Mouse (Mus musculus) kidney, postnatal 25 days (tissue): ENCODE data around the gene Cryl1.

Experiments used
- DNase-seq, 2 experiments: peaks; one replicate each; pipeline ENCODE4 v3.0.0; 2021; ENCODE audit warnings: mixed read lengths in 2 of 2

Cryl1 gene

DNA sequence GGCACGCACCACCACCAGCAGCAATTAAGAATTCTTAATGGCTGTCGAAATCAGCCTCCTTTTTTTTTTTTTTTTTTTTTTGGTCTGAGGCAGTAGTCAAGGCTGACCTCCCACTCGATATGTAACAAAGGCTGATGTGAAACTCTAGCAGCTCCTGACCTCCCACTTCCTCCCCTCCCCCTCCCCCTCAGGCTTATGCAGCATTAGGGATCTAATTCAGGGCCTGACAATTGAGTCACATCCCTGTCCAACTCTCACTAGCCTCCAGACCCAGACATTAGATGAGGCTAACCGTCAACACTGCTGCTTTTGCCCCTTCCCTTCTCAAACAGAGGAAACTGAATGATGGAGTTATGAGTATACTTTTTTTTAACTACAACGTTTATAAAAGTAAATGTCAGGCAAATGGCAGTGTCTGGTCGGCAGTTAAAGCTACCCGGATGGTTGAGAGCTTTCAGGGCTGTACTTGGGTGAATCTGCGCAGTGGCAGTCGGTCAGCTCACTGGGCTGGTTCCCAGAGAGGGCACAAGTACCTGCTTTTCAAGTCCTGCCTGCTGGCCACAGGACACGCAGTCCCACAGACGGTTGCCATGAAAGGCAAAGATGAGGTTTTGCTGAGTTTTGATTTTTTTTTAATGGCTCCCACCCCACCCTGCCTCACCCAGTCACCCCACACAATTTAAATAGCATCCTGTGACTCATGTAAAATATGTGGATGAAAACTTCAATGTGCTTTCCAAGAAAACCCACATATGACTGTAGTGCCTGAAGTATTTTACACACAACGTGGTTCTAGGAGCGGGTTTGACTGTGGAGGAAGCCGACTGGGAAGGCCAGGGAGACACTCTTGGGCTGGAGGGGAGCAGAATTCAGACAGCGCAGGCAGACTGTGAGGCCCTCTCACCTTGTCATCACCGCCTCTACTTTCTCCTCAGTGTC lies 81.4 kb downstream of the Cryl1 start:
- DNase-seq: no peak

GRCm38 (mm10) chr14:57315976-57316375 lies 82.4 kb downstream of the Cryl1 start:
- DNase-seq: no peak

DNA sequence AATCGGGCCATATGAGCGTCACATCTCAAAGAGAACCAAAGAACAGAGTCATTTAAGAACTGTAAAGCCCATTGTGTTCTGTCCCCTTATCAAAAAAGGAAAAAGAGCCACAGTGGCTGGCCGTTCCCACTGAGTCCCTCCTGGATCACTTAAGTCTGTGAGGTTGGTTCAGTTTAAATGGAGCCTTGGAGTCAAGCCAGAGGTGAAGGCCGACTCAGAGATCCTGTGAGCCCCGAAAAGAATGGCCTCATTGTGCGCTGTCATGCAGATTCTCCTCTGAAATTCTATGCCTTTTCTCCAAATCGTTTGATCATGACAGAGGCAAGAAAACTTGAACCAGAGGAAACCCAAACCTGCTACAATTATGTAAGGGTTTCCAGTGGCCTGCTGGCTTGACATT lies 82.8 kb downstream of the Cryl1 start:
- no peak for DNase-seq

- DNase-seq: no peak
Observed at GRCm38 (mm10) chr14:57301600-57302230, 96.6 kb downstream of the Cryl1 start.

DNA sequence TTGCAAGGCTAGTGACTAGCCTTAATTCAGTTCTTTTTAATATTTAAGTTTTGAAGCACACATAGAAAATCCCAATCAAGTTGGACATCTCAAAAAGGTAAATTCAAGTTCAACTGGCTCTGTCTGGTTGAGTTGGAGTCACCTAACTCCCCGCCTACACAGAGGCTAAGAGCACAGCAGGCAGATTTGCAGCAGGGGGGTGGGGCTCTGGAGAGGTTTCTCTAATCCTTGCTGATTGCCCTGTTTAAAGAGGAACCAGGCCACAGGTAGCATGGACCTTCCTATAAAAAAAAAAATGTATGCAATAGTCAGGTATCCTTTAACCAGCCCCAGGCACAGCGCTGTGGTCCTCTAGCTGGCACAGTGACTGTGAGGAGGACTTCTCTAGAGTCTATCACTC lies 97.8 kb downstream of the Cryl1 start:
- no peak for DNase-seq

GRCm38 (mm10) chr14:57297672-57298071 lies 100.7 kb downstream of the Cryl1 start:
- DNase-seq: no peak

DNA sequence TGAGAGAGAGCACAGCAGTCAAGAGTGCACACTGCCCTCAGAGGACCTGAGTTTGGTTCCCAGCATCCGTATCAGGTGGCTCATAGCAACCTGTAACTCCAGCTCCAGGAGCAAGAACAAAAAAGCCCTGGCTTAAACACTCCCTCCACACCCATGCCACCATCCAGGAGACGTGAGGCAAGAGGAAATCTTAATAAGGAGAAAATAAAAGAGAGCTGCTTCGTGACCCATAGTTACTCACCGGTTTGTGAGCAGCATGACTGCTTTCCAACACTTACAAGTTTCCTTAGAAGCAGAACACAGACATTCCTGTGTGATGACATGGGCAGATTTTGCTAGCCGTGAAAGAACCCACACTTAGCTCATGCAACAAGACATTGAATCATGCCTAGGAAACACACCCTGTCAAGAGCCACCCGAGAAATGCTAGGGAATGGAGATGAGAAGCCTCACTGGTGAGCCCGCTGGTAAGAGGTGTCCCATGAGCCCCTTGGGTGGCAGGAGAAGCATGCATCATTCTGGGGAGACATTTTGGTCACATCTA lies 106.9 kb downstream of the Cryl1 start:
- no peak for DNase-seq

DNA sequence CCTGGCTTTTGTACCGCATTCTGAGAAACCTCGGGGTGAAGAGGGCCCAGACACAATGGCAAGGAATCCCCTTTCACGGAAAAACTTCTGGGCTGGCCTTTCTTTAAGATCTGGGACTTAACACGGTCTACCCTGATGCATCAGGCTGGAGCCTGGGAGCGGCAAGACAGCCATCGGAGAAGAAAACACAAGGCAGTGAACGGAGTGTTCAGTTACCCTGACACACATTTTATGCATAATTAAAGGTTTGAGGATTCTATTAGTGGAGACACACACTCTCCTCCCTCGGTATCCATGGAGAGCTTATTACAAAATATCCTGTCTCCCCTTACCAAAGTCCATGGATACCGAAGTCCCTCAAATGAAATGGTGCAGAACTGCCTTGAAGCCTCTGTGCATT lies 109.2 kb downstream of the Cryl1 start:
- no peak for DNase-seq

- no peak for DNase-seq
Observed at GRCm38 (mm10) chr14:57283816-57284215, 114.5 kb downstream of the Cryl1 start.

- DNase-seq: no peak
Observed at GRCm38 (mm10) chr14:57282591-57282990, 115.7 kb downstream of the Cryl1 start.

DNA sequence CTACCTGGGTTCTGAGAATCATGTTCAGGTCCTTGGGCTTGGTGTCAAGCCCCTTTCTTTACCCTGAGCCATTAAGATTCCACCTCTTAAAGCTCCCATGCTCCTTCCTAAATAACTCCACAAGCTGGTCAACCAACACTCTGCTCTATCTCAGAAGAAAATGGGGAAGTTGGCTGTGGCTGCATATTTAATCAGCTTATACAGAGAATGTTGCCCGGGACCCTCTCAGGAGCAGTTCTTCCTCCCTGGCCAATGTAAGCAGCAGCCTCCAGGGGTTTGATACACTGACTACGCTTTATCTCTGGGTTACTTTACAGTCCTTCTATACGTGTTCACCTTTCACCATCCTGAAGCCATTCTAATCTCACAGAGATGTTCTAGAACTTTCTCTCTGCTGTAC lies 117.5 kb downstream of the Cryl1 start:
- no peak for DNase-seq

DNA sequence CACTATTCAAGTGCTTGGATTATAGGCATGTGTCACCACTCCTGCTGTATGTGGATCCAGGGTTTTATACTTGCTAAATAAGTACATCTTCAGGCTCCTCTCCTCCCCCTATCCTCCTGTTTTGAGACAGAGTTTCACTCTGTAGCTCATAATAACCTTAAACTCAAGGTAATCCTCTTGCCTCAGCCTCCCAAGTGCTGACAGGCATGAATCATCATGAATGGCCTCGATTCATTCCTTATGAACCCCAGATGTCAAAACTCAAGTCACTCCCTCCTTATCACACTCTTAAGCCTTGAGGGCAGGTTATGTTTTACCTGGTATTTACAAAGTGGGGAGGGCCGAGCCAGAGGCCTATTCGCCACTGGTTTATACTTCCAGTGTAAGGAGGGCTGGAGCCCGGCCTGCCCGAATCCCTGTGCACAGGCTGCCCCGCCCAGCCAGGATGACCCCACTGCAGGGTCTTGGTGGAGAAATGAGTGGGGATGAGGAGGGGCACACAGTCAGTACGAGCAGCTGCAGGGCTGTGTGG lies 121.8 kb downstream of the Cryl1 start:
- DNase-seq: no peak

- no peak for DNase-seq
Observed at GRCm38 (mm10) chr14:57272341-57272740, 126.0 kb downstream of the Cryl1 start.

DNA sequence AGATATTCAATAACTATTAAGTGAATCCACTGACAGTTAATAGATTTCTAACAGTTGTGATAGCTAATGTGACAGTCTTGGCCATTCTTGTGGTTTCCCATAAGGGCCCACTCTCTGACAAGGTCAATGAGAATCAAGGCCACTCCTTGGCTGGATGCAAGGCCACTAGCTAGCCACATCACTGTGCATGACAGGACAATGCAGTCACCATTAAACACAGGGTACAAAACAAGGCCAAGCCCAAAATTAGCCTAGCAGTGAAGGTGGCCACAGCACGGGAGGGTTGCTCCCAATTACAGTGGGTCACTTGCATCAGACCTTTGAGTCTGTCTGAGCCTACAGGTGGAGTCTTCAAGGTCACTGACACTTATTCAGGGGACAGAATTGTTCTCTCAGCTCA lies 126.5 kb downstream of the Cryl1 start:
- DNase-seq: no peak

GRCm38 (mm10) chr14:57268900-57269299 lies 129.4 kb downstream of the Cryl1 start:
- no peak for DNase-seq

- DNase-seq: peak; percentile 10 to 48
Observed at GRCm38 (mm10) chr14:57268344-57268743, 130.0 kb downstream of the Cryl1 start.

- no peak for DNase-seq
Observed at GRCm38 (mm10) chr14:57263943-57264342, 134.4 kb downstream of the Cryl1 start.

GRCm38 (mm10) chr14:57259341-57259740 lies 139.0 kb downstream of the Cryl1 start:
- no peak for DNase-seq

DNA sequence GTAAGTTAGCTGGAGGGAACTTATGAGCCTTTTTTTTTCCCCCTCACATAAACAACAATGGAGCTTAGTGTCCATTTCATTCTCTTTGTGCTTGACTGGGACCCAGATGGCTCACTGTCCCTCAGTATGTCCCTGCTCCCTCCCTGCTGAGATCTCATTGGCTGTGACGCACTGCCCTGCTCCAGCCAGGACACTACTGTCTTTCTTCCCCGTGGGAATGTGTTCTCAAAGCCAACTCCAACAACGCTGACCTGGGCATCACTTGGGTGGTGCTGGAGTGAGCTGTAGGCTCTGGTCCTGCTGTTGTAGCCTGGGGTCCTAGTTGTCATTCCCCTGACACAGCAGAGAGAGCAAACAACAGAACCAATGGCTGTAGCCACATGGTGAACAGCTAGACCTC lies 149.7 kb downstream of the Cryl1 start:
- DNase-seq: no peak

DNA sequence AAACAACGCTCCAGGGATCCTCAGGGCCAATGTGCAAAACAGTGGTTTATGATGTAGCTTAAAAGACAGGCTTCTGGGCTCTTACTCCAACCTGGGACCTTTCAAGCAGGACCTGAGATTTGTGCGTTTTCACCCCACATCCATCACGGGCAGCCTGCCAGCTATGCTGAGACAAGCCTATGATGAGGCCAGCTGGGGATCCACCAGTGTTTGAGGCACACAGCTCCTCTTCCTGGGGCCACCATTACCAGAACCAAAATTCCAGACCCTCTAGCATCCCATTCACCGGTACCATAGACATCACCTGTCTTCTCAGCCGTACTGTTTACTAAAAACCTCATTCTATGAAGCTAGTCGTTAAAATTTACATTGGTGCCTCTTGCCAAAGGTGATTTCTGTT lies 151.8 kb downstream of the Cryl1 start:
- DNase-seq: no peak

GRCm38 (mm10) chr14:57242978-57243377 lies 155.4 kb downstream of the Cryl1 start:
- DNase-seq: no peak

- no peak for DNase-seq
Observed at GRCm38 (mm10) chr14:57235276-57235675, 163.1 kb downstream of the Cryl1 start.

DNA sequence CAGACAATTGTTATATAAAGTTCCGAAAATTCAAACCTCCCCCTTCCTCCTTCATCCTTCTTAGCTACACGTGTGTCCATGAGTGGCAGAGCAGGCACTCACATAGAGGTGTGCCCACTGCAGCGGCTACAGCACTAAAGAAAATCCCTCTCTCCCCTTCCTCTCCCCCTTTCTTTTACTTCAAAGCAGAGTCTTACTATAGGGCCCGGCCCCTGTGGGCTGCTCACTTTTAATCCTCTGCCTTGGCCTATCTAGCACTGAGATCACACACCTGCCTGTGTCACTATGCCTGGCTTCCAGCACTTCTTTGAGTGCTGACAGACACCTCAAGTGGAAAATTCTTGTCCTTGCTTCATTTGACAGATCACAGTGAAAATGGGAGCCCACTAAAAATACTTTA lies 163.6 kb downstream of the Cryl1 start:
- DNase-seq: no peak
